Mouse (Mus musculus): ENCODE data around the gene Rbms1. TPM values are rescaled to one million over a fixed set of nuclear protein-coding genes. Genes with fewer than 3 reads are reported as not detected.

Gene Rbms1
- polyA plus RNA-seq, 1 experiment = 23.8 TPM

GRCm38 (mm10) chr2:60869001-60869743, 93.8 kb downstream of the Rbms1 start:
- WGBS = 77% methylated on average over 12 of the region's 12 CpGs
- TF ChIP-seq POLR2A (IDR thresholded peaks at IDR 0.05; ENCODE audit: borderline replicate concordance, control insufficient read depth, low read depth, low read length) (no peak), CTCF (IDR thresholded peaks at IDR 0.05; ENCODE audit: control insufficient read depth, insufficient read depth, low read length) (no peak)
- Histone ChIP-seq H3K4me1 (ENCODE audit: control insufficient read depth, insufficient read depth, low read length) (peaks cover 2% of the 10 kb centered on the region; the same call in 1 of the 2 replicates), H3K4me3 (replicated peaks; ENCODE audit: control insufficient read depth, low read depth, low read length) (no peak overlapping the region), H3K27ac (ENCODE audit: control insufficient read depth, insufficient read depth, low read depth, low read length, poor library complexity) (no peak overlapping the region)

GRCm38 (mm10) chr2:60868060-60868662, 94.8 kb downstream of the Rbms1 start:
- Histone ChIP-seq H3K4me3 (replicated peaks; ENCODE audit: control insufficient read depth, low read depth, low read length) (no peak overlapping the region), H3K4me1 (ENCODE audit: control insufficient read depth, insufficient read depth, low read length) (peaks cover 2% of the 10 kb centered on the region; the same call in 1 of the 2 replicates), H3K27ac (ENCODE audit: control insufficient read depth, insufficient read depth, low read depth, low read length, poor library complexity) (no peak overlapping the region)
- TF ChIP-seq CTCF (IDR thresholded peaks at IDR 0.05; ENCODE audit: control insufficient read depth, insufficient read depth, low read length) (no peak), POLR2A (IDR thresholded peaks at IDR 0.05; ENCODE audit: borderline replicate concordance, control insufficient read depth, low read depth, low read length) (no peak)
- WGBS = 4% methylated on average over 4 of the region's 4 CpGs

- Histone ChIP-seq H3K4me1 (ENCODE audit: control insufficient read depth, insufficient read depth, low read length) (peaks cover 2% of the 10 kb centered on the region; the same call in 1 of the 2 replicates), H3K4me3 (replicated peaks; ENCODE audit: control insufficient read depth, low read depth, low read length) (no peak overlapping the region), H3K27ac (ENCODE audit: control insufficient read depth, insufficient read depth, low read depth, low read length, poor library complexity) (no peak overlapping the region)
- WGBS = 88% methylated on average over 8 of the region's 8 CpGs
- no peak for TF ChIP-seq POLR2A (IDR thresholded peaks at IDR 0.05; ENCODE audit: borderline replicate concordance, control insufficient read depth, low read depth, low read length)
Observed at GRCm38 (mm10) chr2:60867304-60867703, 95.7 kb downstream of the Rbms1 start.

GRCm38 (mm10) chr2:60865869-60866268, 97.1 kb downstream of the Rbms1 start:
- Histone ChIP-seq H3K4me1 (ENCODE audit: control insufficient read depth, insufficient read depth, low read length) (peaks cover 2% of the 10 kb centered on the region; the same call in 1 of the 2 replicates), H3K27ac (ENCODE audit: control insufficient read depth, insufficient read depth, low read depth, low read length, poor library complexity) (no peak overlapping the region), H3K4me3 (replicated peaks; ENCODE audit: control insufficient read depth, low read depth, low read length) (no peak overlapping the region)
- TF ChIP-seq CTCF (IDR thresholded peaks at IDR 0.05; ENCODE audit: control insufficient read depth, insufficient read depth, low read length) = no peak
- no peak for TF ChIP-seq POLR2A (IDR thresholded peaks at IDR 0.05; ENCODE audit: borderline replicate concordance, control insufficient read depth, low read depth, low read length)
- WGBS = 78% methylated on average over 1 of the region's 1 CpGs

- TF ChIP-seq CTCF (IDR thresholded peaks at IDR 0.05; ENCODE audit: control insufficient read depth, insufficient read depth, low read length) (no peak), POLR2A (IDR thresholded peaks at IDR 0.05; ENCODE audit: borderline replicate concordance, control insufficient read depth, low read depth, low read length) (no peak)
- H3K27ac ChIP-seq (ENCODE audit: control insufficient read depth, insufficient read depth, low read depth, low read length, poor library complexity) = no peak overlapping the region
- H3K4me1 ChIP-seq (ENCODE audit: control insufficient read depth, insufficient read depth, low read length) = peaks cover 2% of the 10 kb centered on the region; the same call in 1 of the 2 replicates
- H3K4me3 ChIP-seq (replicated peaks; ENCODE audit: control insufficient read depth, low read depth, low read length) = no peak overlapping the region
- WGBS = 56% methylated on average over 5 of the region's 5 CpGs
Observed at GRCm38 (mm10) chr2:60864977-60865376, 98.0 kb downstream of the Rbms1 start.

- WGBS = 70% methylated on average over 5 of the region's 5 CpGs
- H3K4me1 ChIP-seq (ENCODE audit: control insufficient read depth, insufficient read depth, low read length) = peaks cover 2% of the 10 kb centered on the region; the same call in 1 of the 2 replicates
- H3K4me3 ChIP-seq (replicated peaks; ENCODE audit: control insufficient read depth, low read depth, low read length) = no peak overlapping the region
- H3K27ac ChIP-seq (ENCODE audit: control insufficient read depth, insufficient read depth, low read depth, low read length, poor library complexity) = no peak overlapping the region
- TF ChIP-seq CTCF (IDR thresholded peaks at IDR 0.05; ENCODE audit: control insufficient read depth, insufficient read depth, low read length) (no peak), POLR2A (IDR thresholded peaks at IDR 0.05; ENCODE audit: borderline replicate concordance, control insufficient read depth, low read depth, low read length) (no peak)
Observed at GRCm38 (mm10) chr2:60864256-60864795, 98.7 kb downstream of the Rbms1 start.

GRCm38 (mm10) chr2:60863827-60864226, 99.2 kb downstream of the Rbms1 start:
- Histone ChIP-seq H3K27ac (ENCODE audit: control insufficient read depth, insufficient read depth, low read depth, low read length, poor library complexity) (no peak overlapping the region), H3K4me3 (replicated peaks; ENCODE audit: control insufficient read depth, low read depth, low read length) (no peak overlapping the region), H3K4me1 (ENCODE audit: control insufficient read depth, insufficient read depth, low read length) (peaks cover 2% of the 10 kb centered on the region; the same call in 1 of the 2 replicates)
- 70% methylated on average over 2 of the region's 2 CpGs for WGBS
- TF ChIP-seq CTCF (IDR thresholded peaks at IDR 0.05; ENCODE audit: control insufficient read depth, insufficient read depth, low read length) (no peak), POLR2A (IDR thresholded peaks at IDR 0.05; ENCODE audit: borderline replicate concordance, control insufficient read depth, low read depth, low read length) (no peak)

Measured in bone marrow, adult 2 months (tissue).